Mouse (Mus musculus) kidney, embryonic 14.5 days (tissue): ENCODE data around the gene 9930022D16Rik. TPM values are rescaled to one million over a fixed set of nuclear protein-coding genes. Genes with fewer than 3 reads are reported as not detected.
A peak's percentile ranks its signal among the peaks of the same experiment; 100 is the strongest.

Source experiments
- ATAC-seq: fragments of 200-750 bp; cut with Nextera tagmentation; 2 replicates; pipeline ENCODE4 v1.8.0; 2017; ENCODE audit warnings: moderate number of reproducible peaks, mild to moderate bottlenecking, moderate TSS enrichment, moderate library complexity; ENCODE audit not compliant: low FRiP score, low TSS enrichment
- H3K27ac ChIP-seq: fragments of 300-500 bp; sonication (generic); 2 replicates; pipeline ENCODE4 v1.5.1; 2014; ENCODE audit warnings: low read depth, mild to moderate bottlenecking, low read length, moderate library complexity, mixed read lengths
- H3K27me3 ChIP-seq: fragments of 300-500 bp; sonication (generic); 2 replicates; pipeline ENCODE4 v1.6.1; 2014; ENCODE audit warnings: mild to moderate bottlenecking, low read length; ENCODE audit not compliant: control insufficient read depth, insufficient read depth
- H3K36me3 ChIP-seq: fragments of 300-500 bp; sonication (generic); 2 replicates; pipeline ENCODE4 v1.6.1; 2014; ENCODE audit warnings: low read length, mixed read lengths; ENCODE audit not compliant: control insufficient read depth, insufficient read depth
- H3K4me1 ChIP-seq: fragments of 300-500 bp; sonication (generic); 2 replicates; pipeline ENCODE4 v1.6.1; 2014; ENCODE audit warnings: low read length, mixed read lengths; ENCODE audit not compliant: control insufficient read depth, insufficient read depth
- H3K4me2 ChIP-seq: fragments of 300-500 bp; sonication (generic); replicated peaks from 2 replicates; pipeline ENCODE4 v1.6.1; 2014; ENCODE audit warnings: low read depth, mild to moderate bottlenecking, low read length
- H3K4me3 ChIP-seq: fragments of 300-500 bp; sonication (generic); 2 replicates; pipeline ENCODE4 v1.5.1; 2014; ENCODE audit warnings: mild to moderate bottlenecking, low read length
- H3K9ac ChIP-seq: fragments of 300-500 bp; sonication (generic); 2 replicates; pipeline ENCODE4 v1.6.1; 2014; ENCODE audit warnings: low read depth, mild to moderate bottlenecking, low read length, moderate library complexity
- H3K9me3 ChIP-seq: fragments of 300-500 bp; sonication (generic); 2 replicates; pipeline ENCODE4 v1.6.1; 2016; ENCODE audit warnings: low read length; ENCODE audit not compliant: control insufficient read depth
- WGBS: fragments of 180-500 bp; shearing (Covaris S2); extraction: QIAGEN DNeasy Blood & Tissue Kit; methylation state at CpG from one replicate; pipeline ENCODE4 v1.1.7; 2014; 5-methylcytosine and 5-hydroxymethylcytosine counted together
- polyA plus RNA-seq: library from polyadenylated mRNA; unstranded; fragments of >200 nt; fragmentation: Nextera tagmentation; extraction: Ambion mirVana; gene quantifications from 2 replicates; pipeline ENCODE4 v1.2.1, GENCODE M21; 2014

Gene 9930022D16Rik
- polyA plus RNA-seq, 1 experiment from 2014 or later = not detected

- Histone ChIP-seq H3K4me2 (peak overlapping the region; percentile 85), H3K4me1 (0 out of 2 replicates have a peak, but pooled peaks cover 6% of the 10 kb centered on the region), H3K27ac (no peak overlapping the region), H3K9me3 (no peaks in the 10 kb centered on the region), H3K9ac (peak overlapping the region; percentile 56; the same call in 1 of the 2 replicates), H3K27me3 (no peaks in the 10 kb centered on the region), H3K36me3 (peaks cover 35% of the 10 kb centered on the region), H3K4me3 (no peak overlapping the region)
- ATAC-seq = 0 out of 2 replicates have a peak, but pooled peaks have one; percentile 25
- 20% methylated on average over 5 of the region's 5 CpGs for WGBS
Measured at GRCm38 (mm10) chr11:109439209-109439608, 25.5 kb downstream of the 9930022D16Rik start.

- ATAC-seq = peak; percentile 74
- 2% methylated on average over 32 of the region's 32 CpGs for WGBS
- no peaks in the 10 kb centered on the region for H3K9me3 ChIP-seq
Measured at GRCm38 (mm10) chr11:109439829-109440340, 26.2 kb downstream of the 9930022D16Rik start.

GRCm38 (mm10) chr11:109440641-109441040 lies 26.9 kb downstream of the 9930022D16Rik start:
- H3K27me3 ChIP-seq = no peaks in the 10 kb centered on the region
- H3K36me3 ChIP-seq = peaks cover 21% of the 10 kb centered on the region
- 69% methylated on average over 4 of the region's 4 CpGs for WGBS
- no peak overlapping the region for H3K27ac ChIP-seq
- ATAC-seq = no peak
- 0 out of 2 replicates have a peak, but pooled peaks cover 6% of the 10 kb centered on the region for H3K4me1 ChIP-seq
- H3K4me3 ChIP-seq = peak overlapping the region; percentile 52; the same call in 1 of the 2 replicates
- H3K9ac ChIP-seq = no peak overlapping the region
- peak overlapping the region; percentile 85 for H3K4me2 ChIP-seq
- no peaks in the 10 kb centered on the region for H3K9me3 ChIP-seq

More at GRCm38 (mm10) chr11:109439829-109440340, 26.2 kb downstream of the 9930022D16Rik start:
- Histone ChIP-seq H3K36me3 (peaks cover 28% of the 10 kb centered on the region), H3K4me1 (0 out of 2 replicates have a peak, but pooled peaks cover 6% of the 10 kb centered on the region), H3K27ac (no peak overlapping the region), H3K4me2 (peak overlapping the region; percentile 85), H3K4me3 (peak overlapping the region; percentile 52), H3K9ac (peak overlapping the region; percentile 56), H3K27me3 (no peaks in the 10 kb centered on the region)

GRCm38 (mm10) chr11:109441119-109441518 lies 27.4 kb downstream of the 9930022D16Rik start:
- Histone ChIP-seq H3K27ac (no peak overlapping the region), H3K36me3 (peaks cover 16% of the 10 kb centered on the region; the same call in 1 of the 2 replicates), H3K9me3 (no peaks in the 10 kb centered on the region), H3K9ac (no peak overlapping the region), H3K27me3 (no peaks in the 10 kb centered on the region), H3K4me1 (0 out of 2 replicates have a peak, but pooled peaks cover 6% of the 10 kb centered on the region), H3K4me3 (no peak overlapping the region), H3K4me2 (no peak overlapping the region)
- ATAC-seq = no peak
- WGBS = 62% methylated on average over 3 of the region's 3 CpGs

GRCm38 (mm10) chr11:109442166-109442730 lies 28.5 kb downstream of the 9930022D16Rik start:
- no peak overlapping the region for H3K4me2 ChIP-seq

GRCm38 (mm10) chr11:109443468-109444263 lies 29.9 kb downstream of the 9930022D16Rik start:
- ATAC-seq = no peak

More at GRCm38 (mm10) chr11:109442166-109442730, 28.5 kb downstream of the 9930022D16Rik start:
- Histone ChIP-seq H3K9me3 (no peaks in the 10 kb centered on the region), H3K36me3 (peaks cover 5% of the 10 kb centered on the region; the same call in 1 of the 2 replicates), H3K27ac (no peak overlapping the region), H3K9ac (0 out of 2 replicates have a peak overlapping the region, but pooled peaks have one; percentile 7), H3K27me3 (no peaks in the 10 kb centered on the region), H3K4me3 (no peak overlapping the region), H3K4me1 (0 out of 2 replicates have a peak, but pooled peaks cover 6% of the 10 kb centered on the region)
- 33% methylated on average over 5 of the region's 5 CpGs for WGBS
- ATAC-seq = no peak

GRCm38 (mm10) chr11:109444600-109444999 lies 30.9 kb downstream of the 9930022D16Rik start:
- no peak overlapping the region for H3K4me3 ChIP-seq
- ATAC-seq = no peak
- H3K4me2 ChIP-seq = no peak overlapping the region
- no peak overlapping the region for H3K9ac ChIP-seq
- no peaks in the 10 kb centered on the region for H3K27me3 ChIP-seq
- no peaks in the 10 kb centered on the region for H3K9me3 ChIP-seq
- H3K27ac ChIP-seq = no peak overlapping the region
- H3K36me3 ChIP-seq = no peaks in the 10 kb centered on the region
- 0 out of 2 replicates have a peak, but pooled peaks cover 6% of the 10 kb centered on the region for H3K4me1 ChIP-seq
- WGBS = 62% methylated on average over 7 of the region's 7 CpGs

More at GRCm38 (mm10) chr11:109443468-109444263, 29.9 kb downstream of the 9930022D16Rik start:
- Histone ChIP-seq H3K9ac (no peak overlapping the region), H3K4me3 (no peak overlapping the region), H3K9me3 (no peaks in the 10 kb centered on the region), H3K27me3 (no peaks in the 10 kb centered on the region), H3K4me1 (0 out of 2 replicates have a peak, but pooled peaks cover 6% of the 10 kb centered on the region), H3K27ac (no peak overlapping the region), H3K4me2 (no peak overlapping the region), H3K36me3 (no peaks in the 10 kb centered on the region)
- WGBS = 90% methylated on average over 8 of the region's 8 CpGs

- no peaks in the 10 kb centered on the region for H3K9me3 ChIP-seq
- H3K27ac ChIP-seq = no peak overlapping the region
- H3K36me3 ChIP-seq = no peaks in the 10 kb centered on the region
- no peak overlapping the region for H3K4me2 ChIP-seq
- no peak overlapping the region for H3K9ac ChIP-seq
- no peak overlapping the region for H3K4me3 ChIP-seq
- no peaks in the 10 kb centered on the region for H3K27me3 ChIP-seq
- ATAC-seq = peak; percentile 61; the same call in 1 of the 2 replicates
- 55% methylated on average over 13 of the region's 13 CpGs for whole genome bisulfite sequencing
- H3K4me1 ChIP-seq = 0 out of 2 replicates have a peak, but pooled peaks cover 3% of the 10 kb centered on the region
Measured at GRCm38 (mm10) chr11:109445438-109446035, 31.8 kb downstream of the 9930022D16Rik start.
